Mouse (Mus musculus): ENCODE data around the gene Myo5a.

Myo5a gene

GRCm38 (mm10) chr9:75070457-75071028, at the start of gene Myo5a:
Gene Myo5a, plus strand, starts transcription at chr9:75071015.
- peak; percentile 31 for DNase-seq (ENCODE audit: low read depth, low spot score)

- no peak for DNase-seq (ENCODE audit: low read depth, low spot score)
These were observed 48.3 kb upstream of the Myo5a start for GRCm38 (mm10) chr9:75022546-75022945.

GRCm38 (mm10) chr9:75023150-75023894, 47.5 kb upstream of the Myo5a start:
- DNase-seq (ENCODE audit: low read depth, low spot score): no peak

GRCm38 (mm10) chr9:75024089-75024488, 46.7 kb upstream of the Myo5a start:
- no peak for DNase-seq (ENCODE audit: low read depth, low spot score)

- no peak for DNase-seq (ENCODE audit: low read depth, low spot score)
These were observed 45.1 kb upstream of the Myo5a start for GRCm38 (mm10) chr9:75025689-75026088.

GRCm38 (mm10) chr9:75032408-75032807, 38.4 kb upstream of the Myo5a start:
- DNase-seq (ENCODE audit: low read depth, low spot score): no peak

GRCm38 (mm10) chr9:75033141-75033540, 37.7 kb upstream of the Myo5a start:
- DNase-seq (ENCODE audit: low read depth, low spot score): no peak

GRCm38 (mm10) chr9:75034691-75035090, 36.1 kb upstream of the Myo5a start:
- no peak for DNase-seq (ENCODE audit: low read depth, low spot score)

- no peak for DNase-seq (ENCODE audit: low read depth, low spot score)
These were observed 34.9 kb upstream of the Myo5a start for GRCm38 (mm10) chr9:75035944-75036343.

GRCm38 (mm10) chr9:75037451-75038356, 33.1 kb upstream of the Myo5a start, which contains the start of gene Arpp19:
Gene Arpp19, plus strand, starts transcription at chr9:75037614.
- peak; percentile 83 for DNase-seq (ENCODE audit: low read depth, low spot score)

GRCm38 (mm10) chr9:75038357-75038688, 32.5 kb upstream of the Myo5a start:
- DNase-seq (ENCODE audit: low read depth, low spot score): no peak

- no peak for DNase-seq (ENCODE audit: low read depth, low spot score)
These were observed 30.2 kb upstream of the Myo5a start for GRCm38 (mm10) chr9:75040566-75040965.

GRCm38 (mm10) chr9:75041840-75042525, 28.8 kb upstream of the Myo5a start:
- no peak for DNase-seq (ENCODE audit: low read depth, low spot score)

GRCm38 (mm10) chr9:75043191-75043590, 27.6 kb upstream of the Myo5a start:
- no peak for DNase-seq (ENCODE audit: low read depth, low spot score)

GRCm38 (mm10) chr9:75047079-75047478, 23.7 kb upstream of the Myo5a start:
- DNase-seq (ENCODE audit: low read depth, low spot score): no peak

- DNase-seq (ENCODE audit: low read depth, low spot score): no peak
These were observed 21.7 kb upstream of the Myo5a start for GRCm38 (mm10) chr9:75049100-75049499.

- DNase-seq (ENCODE audit: low read depth, low spot score): peak; percentile 64
These were observed 20.8 kb upstream of the Myo5a start for GRCm38 (mm10) chr9:75050003-75050402.

- DNase-seq (ENCODE audit: low read depth, low spot score): no peak
These were observed 19.0 kb upstream of the Myo5a start for GRCm38 (mm10) chr9:75051841-75052240.

- no peak for DNase-seq (ENCODE audit: low read depth, low spot score)
These were observed 15.8 kb upstream of the Myo5a start for GRCm38 (mm10) chr9:75055046-75055445.

- no peak for DNase-seq (ENCODE audit: low read depth, low spot score)
These were observed 6.0 kb upstream of the Myo5a start for GRCm38 (mm10) chr9:75064678-75065331.

- peak; percentile 69 for DNase-seq (ENCODE audit: low read depth, low spot score)
These were observed 352 bp downstream of the Myo5a start for GRCm38 (mm10) chr9:75071029-75071705.

Measured in forelimb bud, embryonic 11.5 days (tissue).